Mouse (Mus musculus) embryonic facial prominence, embryonic 11.5 days (tissue): ENCODE results near the gene Nes. TPM values are rescaled to one million over a fixed set of nuclear protein-coding genes. Genes with fewer than 3 reads are reported as not detected.

ENCODE experiments used
- ATAC-seq: fragments of 200-750 bp; cut with Nextera tagmentation; replicated peaks from 2 replicates; pipeline ENCODE4 v1.8.0; 2017; ENCODE audit warnings: low read depth; ENCODE audit not compliant: insufficient number of reproducible peaks, low FRiP score, low TSS enrichment
- DNase-seq: peaks from one replicate; pipeline ENCODE4 v3.0.0-alpha.2; 2015; ENCODE audit warnings: low spot score
- H3K27ac ChIP-seq: fragments of 300-500 bp; sonication (generic); replicated peaks from 2 replicates; pipeline ENCODE4 v1.5.1; 2014; ENCODE audit warnings: mild to moderate bottlenecking, low read depth, low read length, control low read depth
- H3K27me3 ChIP-seq: fragments of 300-500 bp; sonication (generic); 2 replicates; pipeline ENCODE4 v1.6.1; 2014; ENCODE audit warnings: mild to moderate bottlenecking, low read length, moderate library complexity, mixed read lengths; ENCODE audit not compliant: control insufficient read depth, insufficient read depth
- H3K36me3 ChIP-seq: fragments of 300-500 bp; sonication (generic); replicated peaks from 2 replicates; pipeline ENCODE4 v1.6.1; 2014; ENCODE audit warnings: low read depth, mild to moderate bottlenecking, low read length, moderate library complexity, mixed read lengths; ENCODE audit not compliant: control insufficient read depth, insufficient read depth
- H3K4me1 ChIP-seq: fragments of 300-500 bp; sonication (generic); 2 replicates; pipeline ENCODE4 v1.6.1; 2014; ENCODE audit warnings: low read length, mixed read lengths; ENCODE audit not compliant: control insufficient read depth, insufficient read depth
- H3K4me2 ChIP-seq: fragments of 300-500 bp; sonication (generic); 2 replicates; pipeline ENCODE4 v1.6.1; 2014; ENCODE audit warnings: low read depth, mild to moderate bottlenecking, control low read depth, low read length, moderate library complexity
- H3K4me3 ChIP-seq: fragments of 300-500 bp; sonication (generic); 2 replicates; pipeline ENCODE4 v1.5.1; 2014; ENCODE audit warnings: low read depth, low read length, control low read depth
- H3K9ac ChIP-seq: fragments of 300-500 bp; sonication (generic); replicated peaks from 2 replicates; pipeline ENCODE4 v1.6.1; 2014; ENCODE audit warnings: mild to moderate bottlenecking, control low read depth, low read length
- H3K9me3 ChIP-seq: fragments of 300-500 bp; sonication (generic); replicated peaks from 2 replicates; pipeline ENCODE4 v1.6.1; 2016; ENCODE audit warnings: mild to moderate bottlenecking, low read length, inconsistent platforms, mixed read lengths; ENCODE audit not compliant: control insufficient read depth
- WGBS: fragments of 180-500 bp; shearing (Covaris S2); extraction: QIAGEN DNeasy Blood & Tissue Kit; methylation state at CpG from one replicate; pipeline ENCODE4 v1.1.7; 2014; 5-methylcytosine and 5-hydroxymethylcytosine counted together
- polyA plus RNA-seq: library from polyadenylated mRNA; unstranded; fragments of >200 nt; fragmentation: Nextera tagmentation; extraction: Ambion mirVana; gene quantifications from 2 replicates; pipeline ENCODE4 v1.2.1, GENCODE M21; 2014

The Nes gene
- 15.1 and 16.2 TPM in 2 replicates for polyA plus RNA-seq

DNA sequence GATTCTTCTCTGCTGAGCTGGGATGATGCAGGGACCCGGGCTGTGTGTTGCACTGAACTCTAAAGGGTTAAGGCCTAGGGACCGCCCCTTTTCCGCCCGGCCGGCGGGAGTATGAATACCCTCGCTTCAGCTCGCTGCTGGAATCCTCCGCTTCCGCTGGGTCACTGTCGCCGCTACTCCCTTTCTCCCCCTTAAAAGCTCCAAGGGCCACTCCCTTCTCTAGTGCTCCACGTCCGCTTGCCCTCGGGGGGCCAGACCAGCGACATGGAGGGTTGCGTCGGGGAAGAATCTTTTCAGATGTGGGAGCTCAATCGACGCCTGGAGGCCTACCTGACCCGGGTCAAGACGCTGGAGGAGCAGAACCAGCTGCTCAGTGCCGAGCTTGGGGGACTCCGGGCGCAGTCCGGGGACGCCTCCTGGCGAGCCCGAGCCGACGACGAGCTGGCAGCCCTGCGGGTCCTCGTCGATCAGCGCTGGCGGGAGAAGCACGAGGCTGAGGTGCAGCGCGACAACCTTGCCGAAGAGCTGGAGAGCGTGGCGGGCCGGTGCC, at the start of gene Nes:
TSS of gene Nes (plus strand) at position 140 of the 550 bp plus-strand sequence.
- Histone ChIP-seq H3K27me3 (no peaks in the 10 kb centered on the region; the same call in 1 of the 2 replicates), H3K9me3 (no peaks in the 10 kb centered on the region), H3K36me3 (no peaks in the 10 kb centered on the region), H3K27ac (0 out of 2 replicates have a peak within 1 kb of the TSS, but pooled peaks have one; percentile 61), H3K4me2 (peak within 1 kb of the TSS; percentile 96), H3K9ac (peak within 1 kb of the TSS; percentile 77), H3K4me3 (peak within 1 kb of the TSS; percentile 57), H3K4me1 (peaks cover 12% of the 10 kb centered on the region)
- WGBS = under 1% methylated on average over 44 of the region's 44 CpGs
- peak; percentile 58 for ATAC-seq
- DNase-seq = peak; percentile 91

DNA sequence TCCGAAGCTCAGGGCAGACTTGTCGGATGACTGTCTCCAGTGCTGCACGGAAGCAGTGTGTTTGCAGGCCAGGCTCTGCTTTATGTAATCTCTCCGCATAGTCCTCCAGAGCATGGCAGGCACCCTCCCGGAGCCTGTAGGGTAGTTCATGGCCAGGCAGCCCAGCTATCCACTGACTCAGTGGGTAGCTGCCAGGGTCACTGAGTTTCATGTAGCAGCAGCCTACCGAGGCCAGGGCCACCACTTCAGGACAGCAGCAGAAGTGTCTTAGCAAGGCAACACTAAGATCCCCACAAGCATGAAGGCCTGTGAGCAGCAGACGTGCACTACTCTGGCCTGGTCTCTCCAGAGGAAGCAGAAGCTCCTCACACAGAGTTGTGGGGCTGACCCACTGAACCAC, 45.9 kb upstream of the Nes start:
- WGBS = 89% methylated on average over 7 of the region's 7 CpGs
- no peaks in the 10 kb centered on the region; the same call in 1 of the 2 replicates for H3K36me3 ChIP-seq
- ATAC-seq = no peak

DNA sequence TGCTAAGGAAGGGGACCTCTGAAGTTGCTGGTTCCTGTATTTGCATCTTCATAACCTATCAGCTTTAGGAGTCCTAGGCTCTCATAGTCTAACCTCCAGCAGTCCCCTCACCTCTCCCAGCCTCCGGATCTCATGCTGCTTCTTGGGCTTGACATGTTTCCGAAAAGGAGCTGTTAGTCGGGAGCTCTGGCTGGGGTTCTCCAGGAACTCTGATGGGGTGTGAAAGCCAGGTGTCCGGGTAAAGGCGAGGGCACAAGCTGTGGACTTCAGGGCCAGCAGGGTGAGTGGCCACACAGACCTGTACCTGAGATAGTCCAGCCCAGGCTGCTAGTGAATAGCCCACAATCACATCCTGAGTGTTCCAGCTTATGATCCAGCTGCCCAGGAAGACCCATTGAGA, 43.4 kb upstream of the Nes start:
- no peak for ATAC-seq
- H3K36me3 ChIP-seq = no peaks in the 10 kb centered on the region; the same call in none of the 2 replicates

More for the DNA sequence above, 45.9 kb upstream of the Nes start:
- no peaks in the 10 kb centered on the region for H3K9me3 ChIP-seq
- no peak overlapping the region for H3K27ac ChIP-seq
- H3K9ac ChIP-seq = no peak overlapping the region
- no peak for DNase-seq
- H3K27me3 ChIP-seq = no peaks in the 10 kb centered on the region
- H3K4me1 ChIP-seq = no peaks in the 10 kb centered on the region; the same call in 1 of the 2 replicates
- H3K4me3 ChIP-seq = no peak overlapping the region
- no peak overlapping the region for H3K4me2 ChIP-seq

DNA sequence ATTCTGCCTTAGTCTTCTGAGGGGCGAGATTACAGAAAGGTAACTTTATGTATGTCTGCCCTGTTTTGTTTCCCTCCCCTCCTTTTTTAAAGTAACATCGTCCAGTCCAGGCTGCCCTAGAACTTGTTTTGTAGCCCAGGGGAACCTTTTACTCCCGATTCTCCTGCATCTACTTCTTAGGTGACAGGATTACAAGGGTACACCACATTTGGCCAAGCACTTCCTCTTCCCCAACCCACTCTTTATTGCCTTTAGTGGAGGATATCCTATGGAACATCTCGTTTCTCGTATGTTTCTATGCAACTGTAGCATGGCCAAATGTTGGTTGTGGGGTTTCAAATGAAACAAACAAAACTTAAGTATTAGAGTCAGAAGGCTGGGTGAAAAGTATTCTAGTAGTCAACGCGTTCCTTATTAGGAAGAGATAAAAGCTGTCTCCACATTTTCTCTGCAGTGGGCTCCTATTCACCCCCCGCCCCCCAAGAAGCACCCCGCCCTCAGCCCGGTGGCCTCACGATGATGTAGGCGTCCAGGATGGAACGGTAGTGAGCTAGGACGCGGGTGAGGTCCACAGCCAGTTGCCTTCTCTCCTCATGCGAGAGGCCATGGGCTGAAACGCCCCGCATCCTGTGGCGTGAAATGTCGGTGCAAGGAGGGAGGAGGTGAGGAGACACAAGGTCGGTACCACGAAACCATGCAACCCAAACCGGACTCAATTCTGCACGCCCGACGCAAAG, 41.4 kb upstream of the Nes start:
- DNase-seq (no peak), ATAC-seq (peak; percentile 26; the same call in 1 of the 2 replicates)
- H3K9me3 ChIP-seq = no peaks in the 10 kb centered on the region
- H3K4me2 ChIP-seq = peak overlapping the region; percentile 71
- H3K9ac ChIP-seq = peak overlapping the region; percentile 93
- no peaks in the 10 kb centered on the region for H3K27me3 ChIP-seq
- H3K4me3 ChIP-seq = peak overlapping the region; percentile 92
- no peaks in the 10 kb centered on the region; the same call in 1 of the 2 replicates for H3K4me1 ChIP-seq
- H3K36me3 ChIP-seq = peaks cover 2% of the 10 kb centered on the region; the same call in 1 of the 2 replicates
- WGBS = 7% methylated on average over 26 of the region's 26 CpGs
- H3K27ac ChIP-seq = peak overlapping the region; percentile 86; the same call in 1 of the 2 replicates

More for the DNA sequence above, 43.4 kb upstream of the Nes start:
- Histone ChIP-seq H3K9me3 (no peaks in the 10 kb centered on the region), H3K4me2 (no peak overlapping the region), H3K27ac (no peak overlapping the region), H3K27me3 (no peaks in the 10 kb centered on the region), H3K9ac (no peak overlapping the region), H3K4me3 (no peak overlapping the region), H3K4me1 (no peaks in the 10 kb centered on the region; the same call in 1 of the 2 replicates)
- whole genome bisulfite sequencing = 94% methylated on average over 5 of the region's 5 CpGs
- no peak for DNase-seq

DNA sequence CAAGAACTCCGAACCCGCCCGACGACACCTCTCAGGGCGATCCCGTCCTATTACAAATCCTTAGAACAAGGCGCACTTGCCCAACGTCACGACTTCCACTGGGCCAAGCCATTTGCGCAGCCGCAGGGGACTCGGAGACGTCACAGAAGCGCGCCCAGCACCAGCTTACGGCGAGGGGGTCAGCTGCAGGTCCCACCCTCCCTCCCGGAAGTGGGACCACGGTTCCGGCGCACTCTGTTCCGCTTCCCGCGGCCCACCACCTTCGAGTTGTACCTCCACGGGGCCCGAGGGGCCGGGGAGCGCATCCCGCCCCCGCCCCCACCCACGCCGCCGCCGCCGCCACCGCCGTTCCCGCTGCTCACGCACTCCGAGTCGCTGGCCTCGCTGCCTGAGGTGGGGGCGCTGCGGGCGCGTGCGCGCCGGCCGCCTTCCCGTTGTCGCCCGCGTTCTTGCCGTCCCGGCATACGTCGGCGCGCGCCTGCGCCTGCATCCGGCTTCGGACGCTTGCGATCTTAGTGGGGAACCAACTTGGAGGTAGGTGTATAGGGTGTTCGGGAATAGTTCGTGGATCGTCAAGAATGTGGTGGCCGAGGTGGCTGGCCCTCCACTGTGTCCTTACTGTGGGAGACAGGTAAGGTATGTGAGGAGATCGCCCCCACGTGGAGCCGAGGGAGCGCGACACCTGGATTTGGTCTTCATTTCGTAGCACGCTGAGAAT, 40.6 kb upstream of the Nes start, which contains the start of the genes Isg20l2 and Rrnad1:
TSS of gene Isg20l2 (plus strand) at position 237 of the 718 bp plus-strand sequence.
TSS of gene Rrnad1 (minus strand) at position 640 of the 718 bp plus-strand sequence.
- ATAC-seq (peak; percentile 97), DNase-seq (peak; percentile 97)
- Histone ChIP-seq H3K36me3 (peaks cover 2% of the 10 kb centered on the region; the same call in 1 of the 2 replicates), H3K4me2 (peak within 1 kb of the TSS; percentile 71), H3K27ac (peak within 1 kb of the TSS; percentile 86), H3K9ac (peak within 1 kb of the TSS; percentile 93), H3K27me3 (no peaks in the 10 kb centered on the region), H3K4me3 (peak within 1 kb of the TSS; percentile 92), H3K9me3 (no peaks in the 10 kb centered on the region), H3K4me1 (no peaks in the 10 kb centered on the region; the same call in 1 of the 2 replicates)
- under 1% methylated on average over 62 of the region's 78 CpGs for WGBS

DNA sequence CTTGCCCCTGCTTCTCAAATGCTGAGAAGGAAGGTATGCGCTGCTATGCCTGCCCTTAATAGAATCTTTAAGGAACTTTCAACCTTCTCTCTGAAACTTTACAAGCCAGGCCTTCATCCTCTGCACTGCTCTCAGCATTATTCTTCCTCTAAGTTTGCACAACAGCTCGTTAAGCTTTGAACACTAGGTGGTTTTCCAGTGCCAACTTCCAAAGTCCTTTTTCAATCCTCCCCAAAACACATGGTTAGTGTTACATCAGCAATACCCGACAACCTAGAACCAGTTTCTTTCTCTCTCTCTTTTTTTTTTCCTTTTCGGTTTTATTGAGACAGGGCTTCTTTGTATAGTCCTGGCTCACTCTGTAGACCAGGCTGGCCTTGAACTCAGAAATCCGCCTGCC, 36.9 kb upstream of the Nes start:
- H3K4me2 ChIP-seq = no peak overlapping the region
- no peaks in the 10 kb centered on the region for H3K9me3 ChIP-seq
- no peak overlapping the region for H3K9ac ChIP-seq
- H3K4me3 ChIP-seq = no peak overlapping the region
- no peaks in the 10 kb centered on the region; the same call in 1 of the 2 replicates for H3K4me1 ChIP-seq
- no peak overlapping the region for H3K27ac ChIP-seq
- 85% methylated on average over 5 of the region's 5 CpGs for WGBS
- H3K36me3 ChIP-seq = peaks cover 4% of the 10 kb centered on the region
- ATAC-seq (no peak), DNase-seq (no peak)
- H3K27me3 ChIP-seq = no peaks in the 10 kb centered on the region

DNA sequence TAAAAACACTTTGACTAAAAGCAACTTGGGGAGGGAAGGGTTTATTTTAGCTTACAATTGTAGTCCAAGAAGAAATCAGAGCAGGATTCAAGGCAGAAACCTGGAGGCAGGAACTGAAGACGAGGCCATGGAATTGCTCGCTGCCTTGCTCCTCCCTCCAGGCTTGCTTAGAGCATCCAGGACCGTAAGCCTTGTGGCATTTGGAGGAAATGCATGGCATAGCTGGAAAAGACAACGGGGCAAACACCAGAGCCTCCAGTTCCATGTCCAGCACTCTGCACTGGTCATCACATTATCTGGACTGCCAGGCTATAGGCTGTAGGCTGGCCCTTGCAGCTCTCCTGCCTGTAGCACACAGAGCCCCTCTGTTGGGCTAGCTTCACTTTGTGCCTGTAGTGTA, 36.4 kb upstream of the Nes start:
- DNase-seq (no peak), ATAC-seq (no peak)
- no peak overlapping the region for H3K27ac ChIP-seq
- WGBS = 72% methylated on average over 4 of the region's 4 CpGs
- H3K27me3 ChIP-seq = no peaks in the 10 kb centered on the region
- no peaks in the 10 kb centered on the region for H3K9me3 ChIP-seq
- H3K9ac ChIP-seq = no peak overlapping the region
- no peaks in the 10 kb centered on the region for H3K4me1 ChIP-seq
- peaks cover 8% of the 10 kb centered on the region for H3K36me3 ChIP-seq
- no peak overlapping the region for H3K4me3 ChIP-seq
- no peak overlapping the region for H3K4me2 ChIP-seq
